Mouse (Mus musculus) liver (tissue): Measurements from ENCODE around the gene Olfr1043.
"Not testable (repeated sequence)": the region's sequence is repeated elsewhere in the genome, so short reads cannot be mapped to it uniquely, and the experiment has no call there.

Experiments
- DNase-seq: peaks from one replicate; pipeline ENCODE4 v3.0.0-alpha.2; 2020; ENCODE audit warnings: mixed read lengths

Olfr1043 gene

GRCm38 (mm10) chr2:86167422-86167821 is at the start of gene Olfr1043:
Gene Olfr1043 (minus strand): TSS chr2:86167522.
- no peak for DNase-seq

DNA sequence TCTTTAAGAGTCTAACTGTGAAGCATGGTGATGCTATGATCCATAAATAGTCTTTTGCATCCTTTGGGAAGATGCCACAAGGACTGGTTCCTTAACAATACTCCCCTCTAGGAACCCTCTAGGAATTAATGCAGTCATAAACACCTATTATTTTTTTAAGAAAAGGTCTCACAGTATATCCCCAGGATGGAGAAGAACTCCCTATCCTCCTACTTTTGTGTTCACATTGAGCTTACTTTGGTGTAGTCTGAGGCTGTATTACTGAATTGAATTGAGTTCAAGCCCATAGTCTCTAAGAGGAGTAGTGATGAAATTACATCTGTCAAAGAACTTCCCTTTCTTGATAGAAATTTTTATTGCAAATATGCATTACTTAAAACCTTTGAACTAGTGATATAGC is 35.6 kb upstream of the Olfr1043 start, which contains the start of gene Olfr1045:
TSS of gene Olfr1045 (minus strand) at position 101 of the 400 bp plus-strand sequence.
- no peak for DNase-seq

GRCm38 (mm10) chr2:86195863-86196262 is 28.5 kb upstream of the Olfr1043 start:
- no peak for DNase-seq

DNA sequence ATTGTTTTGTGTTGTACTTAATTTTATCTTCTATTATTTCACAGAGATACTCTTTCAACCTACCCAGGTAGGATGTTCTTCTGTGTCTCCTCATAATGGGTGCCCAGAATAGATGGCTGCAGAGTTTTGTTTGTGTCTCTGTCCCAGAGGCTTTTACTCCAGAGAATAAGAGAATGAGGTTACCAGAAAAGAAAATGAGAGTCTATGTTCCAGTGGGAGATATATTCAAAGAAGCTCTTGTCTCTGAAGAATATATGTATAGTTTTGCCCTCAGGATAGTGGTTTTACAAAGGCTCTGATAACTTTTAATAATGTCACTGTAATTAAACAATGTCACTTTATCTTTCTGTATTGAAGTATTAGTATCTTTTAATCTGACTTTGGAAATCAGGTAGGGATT is 18.3 kb upstream of the Olfr1043 start, which contains the start of gene Olfr52:
TSS of gene Olfr52 (minus strand) at position 101 of the 400 bp plus-strand sequence.
- DNase-seq: no peak

DNA sequence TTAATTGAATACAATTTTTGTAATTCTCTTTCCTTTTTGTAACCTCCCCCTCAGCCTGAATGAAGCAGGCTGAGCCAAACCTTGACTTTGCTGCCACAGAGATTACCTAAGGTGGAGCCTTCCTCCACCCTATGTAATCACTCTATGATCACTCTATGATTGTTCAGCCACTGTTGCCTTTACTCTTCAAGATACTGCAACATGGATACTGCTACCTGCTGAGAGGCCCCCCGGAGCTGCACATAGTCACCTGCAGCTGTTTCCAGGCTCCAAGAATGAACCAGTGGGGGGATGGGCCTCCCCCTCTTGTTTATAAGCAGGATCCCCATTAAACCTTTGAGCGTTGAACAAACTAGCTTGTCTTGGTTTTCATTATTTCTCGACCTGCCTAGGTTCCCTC is 12.6 kb upstream of the Olfr1043 start:
- DNase-seq: no peak

DNA sequence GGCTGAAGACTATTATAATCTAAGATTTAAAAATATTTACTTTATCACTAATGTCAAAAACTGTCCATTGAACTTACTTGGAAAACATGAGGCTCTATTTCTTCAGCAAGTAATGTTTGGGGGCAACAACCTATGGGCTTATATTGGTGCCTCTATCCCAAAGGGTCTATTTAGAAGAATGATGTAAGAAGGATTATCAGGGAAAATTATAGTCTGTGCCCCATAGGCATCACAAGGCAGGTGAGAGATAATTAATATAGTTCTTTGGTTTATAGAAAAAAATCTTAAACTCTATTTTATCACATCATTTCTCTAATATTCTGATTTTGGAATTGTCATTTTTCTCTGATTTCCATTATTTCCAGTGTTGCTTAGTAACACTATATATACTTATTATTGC is 10.4 kb upstream of the Olfr1043 start, which contains the start of gene Olfr1044:
TSS of gene Olfr1044 (minus strand) at position 101 of the 400 bp plus-strand sequence.
- no peak for DNase-seq

- DNase-seq: not testable (repeated sequence)
These were observed 8.1 kb upstream of the Olfr1043 start for GRCm38 (mm10) chr2:86175422-86175821.

GRCm38 (mm10) chr2:86161738-86162137 is 5.6 kb downstream of the Olfr1043 start, which contains the start of gene Olfr1042:
Gene Olfr1042 (minus strand): TSS chr2:86161838.
- DNase-seq: no peak

DNA sequence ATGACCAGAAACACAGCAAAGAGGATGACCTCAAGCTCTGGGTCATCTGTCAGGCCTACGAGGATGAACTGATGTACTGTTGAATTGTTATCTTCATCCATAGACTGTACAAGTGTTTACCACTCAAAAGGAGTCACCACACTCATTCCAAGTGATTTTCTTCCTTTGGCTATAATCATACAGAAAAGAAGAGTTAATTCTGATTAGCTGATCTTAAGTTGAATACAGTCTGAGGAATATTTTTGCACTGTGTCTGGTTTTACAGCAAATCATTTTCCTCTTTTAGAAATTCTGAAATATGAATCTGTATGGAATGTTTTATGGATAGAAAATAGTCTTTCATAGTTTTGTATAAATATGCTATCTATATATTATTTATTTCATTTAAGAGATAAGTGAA is 20.7 kb downstream of the Olfr1043 start, which contains the start of gene Olfr1040:
TSS of gene Olfr1040 (minus strand) at position 101 of the 400 bp plus-strand sequence.
- DNase-seq: no peak

DNA sequence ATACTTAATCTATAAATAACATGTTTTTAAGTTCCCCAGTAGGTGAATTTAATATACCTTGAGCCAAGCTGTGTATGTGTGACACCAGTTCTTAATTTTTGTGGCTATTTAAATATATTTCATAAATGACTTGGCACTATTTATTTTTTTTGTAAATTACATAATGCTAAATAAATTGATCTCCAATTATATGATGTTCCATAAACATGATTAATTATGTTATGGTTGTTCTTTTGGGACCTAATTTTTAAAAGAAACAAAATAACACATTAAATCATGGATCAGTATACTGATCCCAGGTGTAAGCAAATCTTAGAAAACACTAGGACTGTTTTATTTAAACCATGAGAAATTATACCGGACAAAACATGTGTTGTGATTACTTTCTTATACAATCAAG is 31.5 kb downstream of the Olfr1043 start, which contains the start of gene Olfr1039:
TSS of gene Olfr1039 (minus strand) at position 101 of the 400 bp plus-strand sequence.
- DNase-seq: no peak
